Mouse (Mus musculus) lung, postnatal 14 days (tissue): ENCODE data around the gene Dusp16.
"Not testable (repeated sequence)": the region's sequence is repeated elsewhere in the genome, so short reads cannot be mapped to it uniquely, and the experiment has no call there.

Experiments
- DNase-seq: peaks from one replicate; pipeline ENCODE4 v3.0.0; 2021

The Dusp16 gene

DNA sequence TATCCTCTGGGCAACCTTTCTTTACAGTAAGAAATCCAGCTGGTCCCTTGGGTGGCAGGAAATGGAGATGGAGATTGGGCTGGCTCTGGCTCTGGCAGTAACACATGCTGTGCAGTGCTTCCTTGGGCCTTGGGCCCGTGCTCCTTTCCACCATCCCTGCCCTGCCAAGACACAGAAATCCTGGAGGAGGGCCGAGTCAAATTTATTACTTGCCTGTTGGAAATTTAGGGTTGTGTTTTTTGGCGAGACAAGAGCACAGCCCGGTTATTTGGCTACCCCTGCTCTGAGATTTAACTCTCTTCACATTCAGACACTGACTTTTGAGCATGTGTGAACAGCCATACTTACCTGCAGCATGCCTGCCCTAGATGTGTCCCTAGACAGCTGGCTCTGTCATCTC, 96.3 kb downstream of the Dusp16 start:
- peak; percentile 52 for DNase-seq

GRCm38 (mm10) chr6:134695625-134696024, 96.8 kb downstream of the Dusp16 start:
- DNase-seq, result no peak

DNA sequence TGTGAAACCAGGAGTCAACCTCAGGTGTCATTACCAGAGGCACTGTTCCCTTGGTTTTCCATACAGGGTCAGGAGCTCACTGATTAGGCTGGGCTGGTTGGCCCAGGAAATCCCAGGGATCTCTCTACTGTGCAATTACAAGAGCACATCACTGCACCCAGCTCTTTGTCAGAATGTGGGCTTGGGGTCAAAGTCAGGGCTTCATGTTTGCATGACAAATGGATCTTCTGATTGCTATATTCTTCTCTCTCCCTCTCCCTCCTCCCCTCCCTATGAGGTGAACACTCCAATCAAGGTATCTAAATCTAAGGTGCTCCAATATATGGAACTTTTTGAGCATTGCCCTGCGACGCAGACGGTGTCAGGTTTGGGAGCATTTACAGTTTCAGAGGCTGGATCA, 97.4 kb downstream of the Dusp16 start:
- no peak for DNase-seq

DNA sequence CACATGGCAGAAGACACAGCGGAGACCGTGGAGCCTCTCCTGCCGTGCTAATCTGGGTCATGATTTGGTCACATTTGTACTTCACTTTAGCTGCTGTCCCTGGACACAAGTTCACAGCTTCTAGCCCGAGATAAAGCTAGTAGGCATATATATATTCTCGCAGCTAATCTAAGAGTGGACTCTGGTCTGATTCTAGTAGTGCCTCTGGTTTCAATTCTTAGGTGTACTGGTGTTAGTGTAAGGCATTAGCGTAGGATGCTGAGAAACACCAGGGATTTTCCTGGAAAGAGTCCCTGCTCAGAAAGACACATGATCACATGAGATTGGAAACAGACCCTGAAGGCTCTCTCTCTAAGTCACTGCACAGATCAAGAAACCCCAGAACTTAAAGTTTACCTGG, 97.9 kb downstream of the Dusp16 start:
- DNase-seq, result no peak

DNA sequence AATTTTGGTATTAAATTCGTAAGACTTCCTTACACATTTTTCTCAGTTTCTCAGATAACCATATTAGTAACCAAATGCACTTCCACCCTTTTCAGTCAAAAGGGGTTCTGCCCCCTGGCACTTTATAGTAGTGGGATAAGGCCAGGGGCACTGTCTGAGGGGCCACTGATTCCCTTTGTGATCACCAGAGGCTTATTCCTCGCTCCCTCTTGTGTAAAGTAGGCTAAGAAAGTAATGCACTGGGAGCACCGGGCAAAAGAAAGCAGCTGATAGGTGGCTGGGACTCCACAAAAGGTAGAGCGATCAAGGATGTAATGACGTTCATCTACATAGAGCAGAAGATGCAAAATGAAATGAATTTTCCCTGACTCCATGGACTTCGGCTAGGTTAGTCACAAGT, 106.9 kb downstream of the Dusp16 start:
- no peak for DNase-seq

- no peak for DNase-seq
Measured at GRCm38 (mm10) chr6:134685040-134685439, 107.4 kb downstream of the Dusp16 start.

GRCm38 (mm10) chr6:134684354-134684915, 108.0 kb downstream of the Dusp16 start:
- no peak for DNase-seq

- not testable (repeated sequence) for DNase-seq
Measured at GRCm38 (mm10) chr6:134679330-134679729, 113.1 kb downstream of the Dusp16 start.

- DNase-seq, result no peak
Measured at GRCm38 (mm10) chr6:134678037-134678436, 114.4 kb downstream of the Dusp16 start.

- DNase-seq, result no peak
Measured at GRCm38 (mm10) chr6:134677504-134677903, 114.9 kb downstream of the Dusp16 start.

GRCm38 (mm10) chr6:134673712-134674111, 118.7 kb downstream of the Dusp16 start:
- DNase-seq, result peak; percentile 22

DNA sequence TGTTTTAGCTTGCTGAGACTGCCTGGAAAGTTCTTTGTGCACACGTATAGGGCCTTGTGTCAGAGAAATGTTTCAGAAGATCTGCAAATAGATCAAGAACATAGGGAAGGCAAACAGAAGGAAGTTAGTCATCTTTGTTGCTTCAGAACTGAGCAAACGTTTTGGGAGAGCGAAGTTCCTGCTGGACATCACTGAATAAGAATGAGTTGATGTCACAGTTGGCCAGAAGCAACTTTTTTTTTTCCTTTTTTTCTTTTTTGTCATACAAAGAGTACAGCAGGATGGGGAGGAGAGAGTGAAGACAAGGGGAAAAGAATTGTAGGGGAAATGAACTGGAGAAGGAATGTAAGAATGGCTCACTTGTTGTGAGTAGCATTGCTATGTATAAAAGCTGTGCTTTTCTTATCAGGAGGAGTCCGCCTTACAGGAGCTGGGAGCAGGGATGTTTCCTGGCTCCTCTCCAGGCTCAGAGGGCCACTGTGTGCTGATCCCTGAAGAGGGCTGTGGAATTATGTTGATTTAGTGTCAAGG, 121.5 kb downstream of the Dusp16 start:
- peak; percentile 60 for DNase-seq

GRCm38 (mm10) chr6:134669179-134669865, 123.1 kb downstream of the Dusp16 start:
- DNase-seq, result no peak

GRCm38 (mm10) chr6:134668519-134668918, 123.9 kb downstream of the Dusp16 start:
- no peak for DNase-seq

DNA sequence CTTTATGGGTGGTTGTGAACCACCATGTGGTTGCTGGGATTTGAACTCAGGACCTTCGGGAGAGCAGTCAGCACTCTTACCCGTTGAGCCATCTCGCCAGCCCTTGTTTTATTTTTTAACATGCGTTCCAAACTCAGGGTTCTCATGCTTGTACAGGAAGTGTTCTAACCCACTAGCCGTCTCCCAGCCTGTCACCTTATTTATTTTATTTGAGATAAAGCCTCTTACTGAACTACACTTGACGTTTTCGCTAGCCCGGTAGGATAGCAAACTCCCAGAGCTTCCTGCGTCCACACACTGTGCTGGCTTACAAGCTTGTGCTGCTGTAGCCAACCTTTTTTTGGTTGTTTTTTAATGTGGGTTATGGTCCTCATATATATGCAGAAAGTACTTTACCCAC, 126.6 kb downstream of the Dusp16 start:
- DNase-seq, result no peak
